Mouse (Mus musculus) midbrain, embryonic 16.5 days (tissue): ENCODE measurements around the gene Defa34. TPM values are rescaled to one million over a fixed set of nuclear protein-coding genes. Genes with fewer than 3 reads are reported as not detected.
"Not testable (repeated sequence)": the region's sequence is repeated elsewhere in the genome, so short reads cannot be mapped to it uniquely, and the experiment has no call there.

Source experiments
- ATAC-seq: fragments of 200-750 bp; cut with Nextera tagmentation; 2 replicates; pipeline ENCODE4 v1.8.0; 2017; ENCODE audit warnings: moderate TSS enrichment
- H3K27ac ChIP-seq: fragments of 300-500 bp; sonication (generic); 2 replicates; pipeline ENCODE4 v1.5.1; 2014; ENCODE audit warnings: mild to moderate bottlenecking, low read length, mixed read lengths
- H3K27me3 ChIP-seq: fragments of 300-500 bp; sonication (generic); 2 replicates; pipeline ENCODE4 v1.6.1; 2014; ENCODE audit warnings: low read depth, low read length, mixed read lengths; ENCODE audit not compliant: control insufficient read depth, insufficient read depth
- H3K36me3 ChIP-seq: fragments of 300-500 bp; sonication (generic); 2 replicates; pipeline ENCODE4 v1.6.1; 2014; ENCODE audit warnings: mild to moderate bottlenecking, low read length, moderate library complexity, mixed read lengths; ENCODE audit not compliant: control insufficient read depth, insufficient read depth
- H3K4me1 ChIP-seq: fragments of 300-500 bp; sonication (generic); 2 replicates; pipeline ENCODE4 v1.6.1; 2014; ENCODE audit warnings: mild to moderate bottlenecking, low read length, mixed read lengths; ENCODE audit not compliant: control insufficient read depth, insufficient read depth
- H3K4me2 ChIP-seq: fragments of 300-500 bp; sonication (generic); 2 replicates; pipeline ENCODE4 v1.6.1; 2014; ENCODE audit warnings: mild to moderate bottlenecking, low read length, mixed read lengths
- H3K4me3 ChIP-seq: fragments of 300-500 bp; sonication (generic); 2 replicates; pipeline ENCODE4 v1.5.1; 2014; ENCODE audit warnings: low read depth, mild to moderate bottlenecking, low read length, moderate library complexity, mixed read lengths
- H3K9ac ChIP-seq: fragments of 300-500 bp; sonication (generic); 2 replicates; pipeline ENCODE4 v1.6.1; 2014; ENCODE audit warnings: low read depth, low read length, mixed read lengths
- H3K9me3 ChIP-seq: fragments of 300-500 bp; sonication (generic); replicated peaks from 2 replicates; pipeline ENCODE4 v1.6.1; 2014; ENCODE audit warnings: mild to moderate bottlenecking, low read length, mixed read lengths; ENCODE audit not compliant: control insufficient read depth, poor library complexity, severe bottlenecking
- WGBS: fragments of 180-500 bp; shearing (Covaris S2); extraction: QIAGEN DNeasy Blood & Tissue Kit; methylation state at CpG from one replicate; pipeline ENCODE4 v1.1.7; 2014; 5-methylcytosine and 5-hydroxymethylcytosine counted together
- polyA plus RNA-seq: library from polyadenylated mRNA; unstranded; fragments of >200 nt; fragmentation: Nextera tagmentation; extraction: Ambion mirVana; gene quantifications from 2 replicates; pipeline ENCODE4 v1.2.1, GENCODE M21; 2015

Defa34 gene
- polyA plus RNA-seq: not detected in 2 replicates

DNA sequence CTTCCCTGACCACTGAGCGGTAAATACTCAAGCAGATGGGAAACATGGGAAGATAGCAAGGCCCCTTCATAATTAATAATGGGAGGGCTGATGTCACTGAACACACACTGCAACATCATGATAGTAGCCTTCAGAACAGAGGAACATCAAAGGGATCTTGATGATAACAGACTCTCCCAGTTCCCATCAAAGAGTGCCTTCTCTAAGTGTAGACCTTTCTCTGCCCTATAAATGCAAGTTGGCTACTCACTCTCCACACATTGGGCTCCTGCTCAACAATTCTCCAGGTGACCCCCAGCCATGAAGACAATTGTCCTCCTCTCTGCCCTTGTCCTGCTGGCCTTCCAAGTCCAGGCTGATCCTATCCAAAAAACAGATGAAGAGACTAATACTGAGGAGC lies at the start of gene Defa34:
Gene Defa34 (plus strand): TSS at position 301 of the 400 bp plus-strand sequence.
- H3K4me1 ChIP-seq, H3K4me2 ChIP-seq, H3K4me3 ChIP-seq, H3K27ac ChIP-seq, ATAC-seq, H3K9ac ChIP-seq, H3K36me3 ChIP-seq, H3K9me3 ChIP-seq, H3K27me3 ChIP-seq: not testable (repeated sequence)
- WGBS: 86% methylated on average over 1 of the region's 1 CpGs

DNA sequence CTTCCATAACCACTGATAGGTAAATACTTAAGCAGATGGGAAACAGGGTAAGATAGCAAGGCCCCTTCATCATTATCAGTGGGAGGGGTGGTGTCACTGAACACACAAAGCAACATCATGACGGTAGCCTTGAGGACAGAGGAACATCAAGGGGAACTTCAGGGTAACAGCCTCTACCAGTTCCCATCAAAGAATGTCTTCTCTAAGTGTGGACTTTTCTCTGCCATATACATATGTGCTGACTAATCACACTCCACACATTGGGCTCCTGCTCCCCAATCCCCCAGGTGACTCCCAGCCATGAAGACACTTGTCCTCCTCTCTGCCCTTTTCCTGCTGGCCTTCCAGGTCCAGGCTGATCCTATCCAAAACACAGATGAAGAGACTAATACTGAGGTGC lies 47.7 kb upstream of the Defa34 start, which contains the start of gene Defa26:
Gene Defa26 (plus strand): TSS at position 301 of the 400 bp plus-strand sequence.
- not testable (repeated sequence) for H3K9ac ChIP-seq, H3K4me2 ChIP-seq, H3K27me3 ChIP-seq, H3K4me3 ChIP-seq, ATAC-seq, H3K4me1 ChIP-seq, H3K27ac ChIP-seq, H3K9me3 ChIP-seq, H3K36me3 ChIP-seq
- WGBS: no CpG with 5 or more reads among the region's 1 CpGs

DNA sequence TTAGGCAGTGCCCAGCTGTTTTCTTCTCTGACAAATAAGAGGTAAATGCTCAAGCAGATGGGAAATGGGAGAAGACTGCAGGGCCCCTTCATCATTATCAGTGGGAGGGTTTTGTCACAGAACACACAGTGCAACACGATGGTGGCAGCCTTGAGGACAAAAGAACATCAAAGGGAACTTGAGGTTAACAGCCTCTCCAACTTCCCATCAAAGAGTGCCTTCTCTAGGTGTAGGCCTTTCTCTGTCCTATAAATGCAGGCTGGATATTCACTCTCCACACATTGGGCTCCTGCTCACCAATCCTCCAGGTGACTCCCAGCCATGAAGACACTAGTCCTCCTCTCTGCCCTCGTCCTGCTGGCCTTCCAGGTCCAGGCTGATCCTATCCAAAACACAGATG lies 10.1 kb upstream of the Defa34 start, which contains the start of gene Defa17:
Gene Defa17 (plus strand): TSS at position 301 of the 400 bp plus-strand sequence.
- not testable (repeated sequence) for H3K9me3 ChIP-seq, H3K4me3 ChIP-seq, ATAC-seq, H3K27ac ChIP-seq, H3K9ac ChIP-seq, H3K4me1 ChIP-seq, H3K36me3 ChIP-seq, H3K27me3 ChIP-seq, H3K4me2 ChIP-seq
- no CpG with 5 or more reads among the region's 2 CpGs for WGBS

DNA sequence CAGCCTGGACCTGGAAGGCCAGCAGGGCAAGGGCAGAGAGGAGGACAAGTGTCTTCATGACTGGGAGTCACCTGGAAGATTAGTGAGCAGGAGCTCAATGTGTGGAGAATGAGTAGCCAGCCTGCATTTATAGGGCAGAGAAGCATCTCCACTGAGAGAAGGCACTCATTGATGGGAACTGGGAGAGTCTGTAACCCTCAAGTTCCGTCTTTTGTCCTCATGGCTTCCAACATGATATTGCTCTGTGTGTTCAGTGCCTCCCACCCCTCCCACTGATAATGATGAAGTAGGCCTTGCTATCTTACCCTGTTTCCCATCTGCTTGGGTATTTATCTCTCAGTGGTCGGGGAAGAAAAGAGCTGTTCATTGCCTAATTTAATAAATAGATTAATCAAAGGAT lies 37.9 kb downstream of the Defa34 start, which contains the start of gene AY761184:
Gene AY761184 (minus strand): TSS at position 101 of the 400 bp plus-strand sequence.
- not testable (repeated sequence) for H3K4me2 ChIP-seq, H3K27me3 ChIP-seq, H3K9me3 ChIP-seq, H3K4me1 ChIP-seq, H3K27ac ChIP-seq, H3K36me3 ChIP-seq, ATAC-seq, H3K9ac ChIP-seq, H3K4me3 ChIP-seq
- 78% methylated on average over 2 of the region's 2 CpGs for whole genome bisulfite sequencing

Other genes starting within 250 kb of the Defa34 start
- gene Defa36, start 238.4 kb upstream of the Defa34 start, polyA plus RNA-seq: not detected in 2 replicates
- gene Gm7849, start 209.2 kb upstream of the Defa34 start, polyA plus RNA-seq: not detected in 2 replicates
- not detected in 2 replicates for gene Defa20, start 156.5 kb upstream of the Defa34 start, polyA plus RNA-seq
- gene Defa32, start 136.8 kb upstream of the Defa34 start, polyA plus RNA-seq: not detected in 2 replicates
- not detected in 2 replicates for gene Defa37, start 100.4 kb upstream of the Defa34 start, polyA plus RNA-seq
- gene Defa28, start 82.8 kb upstream of the Defa34 start, polyA plus RNA-seq: not detected in 2 replicates
- not detected in 2 replicates for gene Gm7861, start 71.3 kb upstream of the Defa34 start, polyA plus RNA-seq
- gene Defa26, start 47.6 kb upstream of the Defa34 start, polyA plus RNA-seq: not detected in 2 replicates
- gene Defa17, start 10.0 kb upstream of the Defa34 start, polyA plus RNA-seq: not detected in 2 replicates
- gene AY761184, start 37.8 kb downstream of the Defa34 start, polyA plus RNA-seq: not detected in 2 replicates
- not detected in 2 replicates for gene Defa24, start 68.7 kb downstream of the Defa34 start, polyA plus RNA-seq
- not detected in 2 replicates for gene Defb50, start 157.7 kb downstream of the Defa34 start, polyA plus RNA-seq
- gene Defb2, start 174.1 kb downstream of the Defa34 start, polyA plus RNA-seq: not detected in 2 replicates
- gene Defb10, start 193.1 kb downstream of the Defa34 start, polyA plus RNA-seq: not detected in 2 replicates
- not detected in 2 replicates for gene Defb9, start 219.6 kb downstream of the Defa34 start, polyA plus RNA-seq
- gene Defb11, start 240.6 kb downstream of the Defa34 start, polyA plus RNA-seq: 5.6 and 10.9 TPM in 2 replicates